Mouse (Mus musculus): Measurements from ENCODE around the gene St3gal5.

St3gal5 gene

GRCm38 (mm10) chr6:72203279-72203678, 105.9 kb downstream of the St3gal5 start:
- no peak for DNase-seq (ENCODE audit: low spot score)
